Mouse (Mus musculus): Measurements from ENCODE around the gene Abcg4. TPM values are rescaled to one million over a fixed set of nuclear protein-coding genes. Genes with fewer than 3 reads are reported as not detected.

The Abcg4 gene
- total and polyA plus RNA-seq, 3 experiments: 0.23 to 1.1 (median 0.72) TPM

DNA sequence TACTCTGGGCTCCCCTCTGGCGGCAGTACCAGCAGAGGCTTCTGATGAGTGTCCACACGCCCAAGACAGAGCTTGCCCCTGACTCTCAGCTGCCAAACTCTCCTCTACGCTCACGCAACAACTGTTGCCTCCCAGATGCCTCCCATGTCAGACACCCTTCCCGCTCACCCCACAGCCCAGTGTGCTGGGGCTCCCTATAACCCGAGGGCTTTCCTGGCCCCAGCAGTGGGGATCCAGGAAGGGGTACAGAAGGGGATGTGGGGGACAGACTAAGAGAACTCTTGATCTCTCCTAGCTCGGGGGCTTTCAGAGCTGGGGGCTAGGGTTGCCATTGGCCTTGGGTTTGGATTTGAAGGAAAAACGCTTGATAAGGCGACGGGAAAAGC is 22.3 kb upstream of the Abcg4 start:
- Histone ChIP-seq H3K9me3 (replicated peaks; ENCODE audit: low read length) (no peaks in the 10 kb centered on the region), H3K79me2 (replicated peaks; ENCODE audit: control insufficient read depth, extremely low read depth, insufficient read depth, poor library complexity, severe bottlenecking) (no peaks in the 10 kb centered on the region), H3K27ac (ENCODE audit: insufficient read depth, low read depth) (no peak overlapping the region), H3K4me1 (ENCODE audit: control insufficient read depth in 1 of 2, insufficient read depth in 2 of 2) (peaks cover 0 to 24% of the 10 kb centered on the region in 2 experiments; a peak in 2 of 4 replicates), H3K36me3 (replicated peaks in 1 of 2; ENCODE audit: control insufficient read depth in 1 of 2, insufficient read depth in 1 of 2, low read length in 1 of 2) (peaks cover 22 to 56% of the 10 kb centered on the region in 2 experiments), H3K9ac (ENCODE audit: insufficient read depth, low read depth) (no peak overlapping the region), H3K27me3 (replicated peaks) (no peaks in the 10 kb centered on the region), H3K4me2 (ENCODE audit: insufficient read depth, low read depth, poor library complexity, severe bottlenecking) (no peak overlapping the region), H3K4me3 (replicated peaks in 1 of 3; ENCODE audit: low read depth in 2 of 3, low read length in 2 of 3, poor library complexity in 1 of 3) (no peak overlapping the region)
- dilution Hi-C loops (cut with MboI; ENCODE audit: extremely low pct_ligation_motif_present, extremely low pct_unique_long_range_greater_than_20kb, low sequenced_read_pairs) (no loop called here), in situ Hi-C loops (cut with MboI; ENCODE audit: low pct_ligation_motif_present, low pct_unique_long_range_greater_than_20kb, low sequenced_read_pairs) (no loop called here)
- no peak for TF ChIP-seq ZMIZ1 (IDR thresholded peaks at IDR 0.05; ENCODE audit: low read depth, low read length)
- TF ChIP-seq CHD1 (IDR thresholded peaks at IDR 0.05; ENCODE audit: low read depth, low read length): no peak
- no peak for TF ChIP-seq ELF1 (IDR thresholded peaks at IDR 0.05; ENCODE audit: low read depth, low read length)
- TF ChIP-seq BHLHE40 (IDR thresholded peaks at IDR 0.05; ENCODE audit: low read depth, low read length): no peak
- no peak for TF ChIP-seq ZC3H11A (IDR thresholded peaks at IDR 0.05; ENCODE audit: low read depth, low read length)
- no peak for TF ChIP-seq TCF12 (IDR thresholded peaks at IDR 0.05; ENCODE audit: low read depth, low read length)
- no peak for TF ChIP-seq HCFC1 (IDR thresholded peaks at IDR 0.05; ENCODE audit: low read depth, low read length)
- no peak for TF ChIP-seq POLR2A (IDR thresholded peaks at IDR 0.05; ENCODE audit: low read depth, low read length)
- no peak for TF ChIP-seq E2F4 (IDR thresholded peaks at IDR 0.05; ENCODE audit: insufficient replicate concordance, low read depth, low read length)
- no peak for TF ChIP-seq GABPA (IDR thresholded peaks at IDR 0.05; ENCODE audit: insufficient replicate concordance, low read depth, low read length)
- TF ChIP-seq MXI1 (IDR thresholded peaks at IDR 0.05; ENCODE audit: low read depth, low read length): no peak
- TF ChIP-seq PAX5 (IDR thresholded peaks at IDR 0.05; ENCODE audit: low read length): no peak
- no peak for TF ChIP-seq USF1 (IDR thresholded peaks at IDR 0.05; ENCODE audit: low read depth, low read length)
- TF ChIP-seq USF2 (conservative IDR thresholded peaks at IDR 0.05; ENCODE audit: low read depth, low read length): no peak
- no peak for DNase-seq (ENCODE audit: extremely low read depth)

DNA sequence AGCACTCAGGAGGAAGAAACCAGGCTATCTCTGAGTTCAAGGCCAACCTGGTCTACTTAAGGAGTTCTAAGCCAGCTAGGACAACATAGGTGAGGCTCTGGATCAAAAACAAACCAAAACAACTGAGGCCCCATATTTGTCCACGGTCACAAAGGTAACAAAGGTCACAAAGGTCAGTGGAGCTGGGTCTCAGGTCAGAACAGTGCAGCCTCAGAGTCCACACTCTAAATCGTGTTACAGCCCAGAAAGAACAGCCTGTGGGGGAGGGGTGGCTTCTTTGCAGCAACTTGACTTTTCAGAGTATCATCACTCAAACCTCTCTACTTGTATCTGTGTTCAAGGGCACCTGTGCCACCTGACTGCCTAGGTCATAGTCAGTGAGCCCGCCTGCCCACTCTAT is 21.3 kb upstream of the Abcg4 start:
- no peak for DNase-seq (ENCODE audit: extremely low read depth)
- TF ChIP-seq JUND (conservative IDR thresholded peaks at IDR 0.05; ENCODE audit: low read depth, low read length) (no peak), NELFE (IDR thresholded peaks at IDR 0.05; ENCODE audit: low read depth, low read length) (no peak), CHD1 (IDR thresholded peaks at IDR 0.05; ENCODE audit: low read depth, low read length) (no peak), GABPA (IDR thresholded peaks at IDR 0.05; ENCODE audit: insufficient replicate concordance, low read depth, low read length) (no peak), HCFC1 (IDR thresholded peaks at IDR 0.05; ENCODE audit: low read depth, low read length) (no peak), PAX5 (IDR thresholded peaks at IDR 0.05; ENCODE audit: low read length) (no peak), BHLHE40 (IDR thresholded peaks at IDR 0.05; ENCODE audit: low read depth, low read length) (no peak), MAZ (IDR thresholded peaks at IDR 0.05; ENCODE audit: low read depth, low read length) (no peak), POLR2A (IDR thresholded peaks at IDR 0.05; ENCODE audit: low read depth, low read length) (no peak), USF2 (conservative IDR thresholded peaks at IDR 0.05; ENCODE audit: low read depth, low read length) (no peak), CHD2 (IDR thresholded peaks at IDR 0.05; ENCODE audit: low read length) (no peak)
- Histone ChIP-seq H3K9ac (ENCODE audit: insufficient read depth, low read depth) (no peak overlapping the region), H3K36me3 (replicated peaks in 1 of 2; ENCODE audit: control insufficient read depth in 1 of 2, insufficient read depth in 1 of 2, low read length in 1 of 2) (peaks cover 12 to 46% of the 10 kb centered on the region in 2 experiments), H3K27ac (ENCODE audit: insufficient read depth, low read depth) (no peak overlapping the region), H3K4me2 (ENCODE audit: insufficient read depth, low read depth, poor library complexity, severe bottlenecking) (no peak overlapping the region), H3K9me3 (replicated peaks; ENCODE audit: low read length) (no peaks in the 10 kb centered on the region), H3K27me3 (replicated peaks) (no peaks in the 10 kb centered on the region), H3K4me3 (replicated peaks in 1 of 3; ENCODE audit: low read depth in 2 of 3, low read length in 2 of 3, poor library complexity in 1 of 3) (no peak overlapping the region), H3K4me1 (ENCODE audit: control insufficient read depth in 1 of 2, insufficient read depth in 2 of 2) (peaks cover 0 to 25% of the 10 kb centered on the region in 2 experiments; a peak in 2 of 4 replicates), H3K79me2 (replicated peaks; ENCODE audit: control insufficient read depth, extremely low read depth, insufficient read depth, poor library complexity, severe bottlenecking) (peaks cover 5% of the 10 kb centered on the region)
- in situ Hi-C loops (cut with MboI; ENCODE audit: low pct_ligation_motif_present, low pct_unique_long_range_greater_than_20kb, low sequenced_read_pairs): no loop called here
- dilution Hi-C loops (cut with MboI; ENCODE audit: extremely low pct_ligation_motif_present, extremely low pct_unique_long_range_greater_than_20kb, low sequenced_read_pairs): no loop called here

Data from CH12.LX (cell line).